Mouse (Mus musculus): ENCODE results near the gene Gli2. TPM values are rescaled to one million over a fixed set of nuclear protein-coding genes. Genes with fewer than 3 reads are reported as not detected.

The Gli2 gene
- polyA plus RNA-seq, 1 experiment = 1.6 TPM

DNA sequence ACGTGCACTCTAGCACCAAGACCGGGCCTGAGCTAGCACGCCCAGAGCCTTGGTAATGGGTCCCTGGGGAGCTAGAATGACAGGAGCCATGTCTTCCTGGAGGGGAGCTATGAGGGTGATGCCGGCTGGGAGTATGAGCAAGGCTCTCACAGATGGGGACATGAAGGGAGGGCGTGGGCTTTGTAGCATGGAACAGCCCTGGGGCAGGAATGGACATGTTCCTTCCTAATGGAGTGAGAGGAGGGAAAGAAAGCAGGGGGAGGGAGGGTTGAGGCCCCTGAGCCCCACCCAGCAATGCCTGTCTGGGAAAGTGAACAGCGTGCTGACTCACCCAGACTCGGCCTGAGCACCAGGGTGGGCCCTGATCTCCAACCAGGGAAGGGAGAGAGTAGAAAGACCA lies 179.9 kb downstream of the Gli2 start:
- TF ChIP-seq POLR2A (IDR thresholded peaks at IDR 0.05; ENCODE audit: extremely low read depth, insufficient read depth, low read length) (no peak), CTCF (IDR thresholded peaks at IDR 0.05; ENCODE audit: extremely low read depth, insufficient read depth, low read length) (no peak)
- Histone ChIP-seq H3K4me3 (ENCODE audit: insufficient read depth, low read length) (no peak overlapping the region), H3K27ac (ENCODE audit: insufficient read depth, low read length) (no peak overlapping the region), H3K4me1 (ENCODE audit: control insufficient read depth, insufficient read depth, low read length) (no peaks in the 10 kb centered on the region)

- H3K27ac ChIP-seq (ENCODE audit: insufficient read depth, low read length) = no peak overlapping the region
- H3K4me3 ChIP-seq (ENCODE audit: insufficient read depth, low read length) = no peak overlapping the region
- peaks cover 2% of the 10 kb centered on the region; the same call in 1 of the 2 replicates for H3K4me1 ChIP-seq (ENCODE audit: control insufficient read depth, insufficient read depth, low read length)
- TF ChIP-seq POLR2A (IDR thresholded peaks at IDR 0.05; ENCODE audit: extremely low read depth, insufficient read depth, low read length) (no peak), CTCF (IDR thresholded peaks at IDR 0.05; ENCODE audit: extremely low read depth, insufficient read depth, low read length) (no peak)
Measured at GRCm38 (mm10) chr1:118864735-118865134, 188.7 kb downstream of the Gli2 start.

DNA sequence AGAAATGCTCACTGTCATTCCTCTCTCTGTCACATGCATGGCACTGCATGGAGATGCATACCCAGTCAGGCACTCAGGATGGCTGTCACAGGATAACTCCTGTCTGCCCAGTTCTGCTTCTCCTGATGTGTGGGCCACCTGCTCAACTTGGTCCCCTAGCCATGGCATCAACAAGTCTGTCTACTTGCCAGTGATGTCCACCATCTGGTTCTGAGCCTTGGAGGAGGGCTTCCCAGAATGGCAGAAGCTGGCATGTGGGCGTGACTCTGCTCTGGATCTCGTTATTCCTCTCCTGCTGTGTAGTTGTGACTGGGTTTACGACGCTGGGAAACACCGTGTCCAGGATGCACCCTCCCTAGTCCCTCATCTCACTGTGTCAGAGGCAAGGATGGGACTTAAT lies 189.4 kb downstream of the Gli2 start:
- TF ChIP-seq POLR2A (IDR thresholded peaks at IDR 0.05; ENCODE audit: extremely low read depth, insufficient read depth, low read length) = no peak
- no peak for TF ChIP-seq CTCF (IDR thresholded peaks at IDR 0.05; ENCODE audit: extremely low read depth, insufficient read depth, low read length)
- Histone ChIP-seq H3K4me3 (ENCODE audit: insufficient read depth, low read length) (no peak overlapping the region), H3K4me1 (ENCODE audit: control insufficient read depth, insufficient read depth, low read length) (peaks cover 2% of the 10 kb centered on the region; the same call in 1 of the 2 replicates), H3K27ac (ENCODE audit: insufficient read depth, low read length) (no peak overlapping the region)

DNA sequence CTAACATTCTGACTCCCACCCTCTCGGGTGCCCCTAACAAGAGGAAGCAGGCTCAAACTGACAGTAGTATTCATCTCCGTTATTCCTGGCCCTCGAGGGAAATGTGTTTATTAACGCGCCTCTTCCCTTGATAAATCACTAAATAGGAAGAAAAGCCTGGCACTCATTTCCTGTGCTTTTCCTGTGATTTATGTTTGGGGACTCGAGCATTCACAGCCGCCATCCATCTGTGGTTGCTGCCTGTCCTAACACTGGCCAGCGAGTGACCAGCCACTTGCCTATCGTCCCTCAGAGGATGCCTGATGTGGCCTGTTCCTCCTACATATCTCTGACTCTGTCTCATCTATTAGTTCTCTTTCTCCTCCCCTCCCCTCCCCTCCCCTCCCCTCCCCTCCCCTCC lies 195.3 kb downstream of the Gli2 start:
- Histone ChIP-seq H3K27ac (ENCODE audit: insufficient read depth, low read length) (no peak overlapping the region), H3K4me1 (ENCODE audit: control insufficient read depth, insufficient read depth, low read length) (no peaks in the 10 kb centered on the region), H3K4me3 (ENCODE audit: insufficient read depth, low read length) (no peak overlapping the region)
- TF ChIP-seq CTCF (IDR thresholded peaks at IDR 0.05; ENCODE audit: extremely low read depth, insufficient read depth, low read length) (no peak), POLR2A (IDR thresholded peaks at IDR 0.05; ENCODE audit: extremely low read depth, insufficient read depth, low read length) (no peak)

DNA sequence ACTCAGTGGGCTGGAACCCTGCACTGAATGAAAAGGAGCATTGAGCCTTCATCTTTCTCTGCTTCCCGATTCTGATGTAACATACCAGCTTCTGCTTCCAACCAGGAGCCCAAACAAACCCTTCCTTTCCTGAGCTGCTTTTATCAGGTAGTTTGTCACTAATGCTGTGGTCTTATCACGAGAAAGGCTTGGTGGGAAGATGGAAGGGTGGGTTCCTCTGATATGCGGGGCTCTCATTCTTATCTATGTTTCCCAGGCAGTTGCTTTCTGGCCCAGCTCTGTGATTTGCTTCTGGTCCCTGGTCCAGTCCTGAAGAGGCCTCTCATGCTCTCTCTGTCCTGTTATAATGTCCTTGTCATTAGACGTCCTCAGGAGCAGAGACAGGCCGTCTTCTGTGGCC lies 222.8 kb downstream of the Gli2 start:
- peaks cover 1% of the 10 kb centered on the region; the same call in 1 of the 2 replicates for H3K4me1 ChIP-seq (ENCODE audit: control insufficient read depth, insufficient read depth, low read length)
- H3K4me3 ChIP-seq (ENCODE audit: insufficient read depth, low read length) = no peak overlapping the region
- TF ChIP-seq CTCF (IDR thresholded peaks at IDR 0.05; ENCODE audit: extremely low read depth, insufficient read depth, low read length) (no peak), POLR2A (IDR thresholded peaks at IDR 0.05; ENCODE audit: extremely low read depth, insufficient read depth, low read length) (no peak)
- H3K27ac ChIP-seq (ENCODE audit: insufficient read depth, low read length) = no peak overlapping the region

GRCm38 (mm10) chr1:118826614-118827013 lies 226.8 kb downstream of the Gli2 start:
- TF ChIP-seq POLR2A (IDR thresholded peaks at IDR 0.05; ENCODE audit: extremely low read depth, insufficient read depth, low read length) (no peak), CTCF (IDR thresholded peaks at IDR 0.05; ENCODE audit: extremely low read depth, insufficient read depth, low read length) (no peak)
- Histone ChIP-seq H3K27ac (ENCODE audit: insufficient read depth, low read length) (no peak overlapping the region), H3K4me3 (ENCODE audit: insufficient read depth, low read length) (no peak overlapping the region), H3K4me1 (ENCODE audit: control insufficient read depth, insufficient read depth, low read length) (peaks cover 1% of the 10 kb centered on the region; the same call in 1 of the 2 replicates)

- Histone ChIP-seq H3K4me3 (ENCODE audit: insufficient read depth, low read length) (no peak overlapping the region), H3K4me1 (ENCODE audit: control insufficient read depth, insufficient read depth, low read length) (peaks cover 1% of the 10 kb centered on the region; the same call in 1 of the 2 replicates), H3K27ac (ENCODE audit: insufficient read depth, low read length) (no peak overlapping the region)
- TF ChIP-seq POLR2A (IDR thresholded peaks at IDR 0.05; ENCODE audit: extremely low read depth, insufficient read depth, low read length) = no peak
- no peak for TF ChIP-seq CTCF (IDR thresholded peaks at IDR 0.05; ENCODE audit: extremely low read depth, insufficient read depth, low read length)
Measured at GRCm38 (mm10) chr1:118825467-118826219, 227.8 kb downstream of the Gli2 start.

DNA sequence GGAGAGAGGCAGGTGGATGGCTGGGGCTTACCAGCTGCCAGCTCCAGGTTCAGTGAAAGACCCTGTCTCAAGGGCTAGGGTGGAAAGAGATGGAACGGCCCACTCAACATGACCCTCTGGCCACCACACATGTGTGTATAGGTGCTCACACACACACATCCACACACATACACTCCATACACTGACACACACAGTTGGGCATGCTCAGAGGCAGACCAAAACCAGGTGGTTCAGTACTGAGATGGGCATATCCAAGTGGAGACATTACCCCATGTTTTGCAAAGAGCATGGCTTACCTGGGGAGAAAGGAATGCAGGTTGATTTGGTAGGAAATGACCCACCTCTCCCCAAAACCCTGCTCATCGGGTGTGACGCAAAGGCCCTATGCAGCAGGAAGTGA lies 228.4 kb downstream of the Gli2 start:
- Histone ChIP-seq H3K4me1 (ENCODE audit: control insufficient read depth, insufficient read depth, low read length) (peaks cover 1% of the 10 kb centered on the region; the same call in 1 of the 2 replicates), H3K4me3 (ENCODE audit: insufficient read depth, low read length) (no peak overlapping the region), H3K27ac (ENCODE audit: insufficient read depth, low read length) (no peak overlapping the region)
- TF ChIP-seq POLR2A (IDR thresholded peaks at IDR 0.05; ENCODE audit: extremely low read depth, insufficient read depth, low read length) (no peak), CTCF (IDR thresholded peaks at IDR 0.05; ENCODE audit: extremely low read depth, insufficient read depth, low read length) (no peak)

DNA sequence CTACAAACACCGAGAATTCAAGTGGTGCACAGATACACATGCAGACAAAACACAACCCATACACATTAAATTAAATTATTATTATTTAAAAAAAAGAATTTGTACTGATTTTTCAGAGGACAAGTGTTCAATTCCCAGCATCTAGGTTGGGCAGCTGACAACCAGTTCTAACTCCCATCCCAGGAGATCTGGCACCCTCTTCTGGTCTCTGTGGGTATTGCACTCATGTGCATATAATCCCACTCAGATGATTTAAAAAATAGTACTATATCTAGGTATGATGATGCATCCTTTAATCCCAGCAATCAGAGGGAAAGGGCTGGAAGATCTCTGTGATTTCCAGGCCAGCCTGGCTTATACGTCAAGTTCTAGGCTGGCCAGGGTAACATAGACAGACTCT lies 231.2 kb downstream of the Gli2 start:
- peaks cover 1% of the 10 kb centered on the region; the same call in 1 of the 2 replicates for H3K4me1 ChIP-seq (ENCODE audit: control insufficient read depth, insufficient read depth, low read length)
- H3K27ac ChIP-seq (ENCODE audit: insufficient read depth, low read length) = no peak overlapping the region
- H3K4me3 ChIP-seq (ENCODE audit: insufficient read depth, low read length) = no peak overlapping the region
- TF ChIP-seq POLR2A (IDR thresholded peaks at IDR 0.05; ENCODE audit: extremely low read depth, insufficient read depth, low read length) (no peak), CTCF (IDR thresholded peaks at IDR 0.05; ENCODE audit: extremely low read depth, insufficient read depth, low read length) (no peak)

DNA sequence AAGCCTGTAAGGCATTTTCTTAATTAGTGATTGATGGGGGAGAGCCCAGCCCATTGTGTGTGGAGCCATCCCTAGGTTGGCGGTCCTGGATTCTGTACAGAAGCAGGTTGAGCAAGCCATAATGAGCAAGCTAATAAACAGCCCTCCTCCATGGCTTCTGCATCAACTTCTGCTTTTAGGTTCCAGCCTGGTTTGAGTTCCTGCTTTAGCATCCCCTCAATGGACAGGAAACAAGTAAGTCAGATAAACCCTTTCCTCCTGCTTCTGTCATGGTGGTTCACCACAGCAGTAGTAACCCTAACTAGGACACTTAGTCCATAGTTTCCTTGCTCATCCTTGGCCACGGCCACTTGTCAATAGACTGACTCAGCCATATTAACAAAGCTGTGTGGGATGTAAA lies 238.4 kb downstream of the Gli2 start:
- Histone ChIP-seq H3K27ac (ENCODE audit: insufficient read depth, low read length) (no peak overlapping the region), H3K4me3 (ENCODE audit: insufficient read depth, low read length) (no peak overlapping the region), H3K4me1 (ENCODE audit: control insufficient read depth, insufficient read depth, low read length) (peaks cover 2% of the 10 kb centered on the region)
- TF ChIP-seq POLR2A (IDR thresholded peaks at IDR 0.05; ENCODE audit: extremely low read depth, insufficient read depth, low read length) (no peak), CTCF (IDR thresholded peaks at IDR 0.05; ENCODE audit: extremely low read depth, insufficient read depth, low read length) (no peak)

Data from cortical plate, adult 2 months (tissue).